Mouse (Mus musculus) heart, adult 2 months (tissue): ENCODE results near the gene Six3.

Source experiments
- CTCF ChIP-seq: fragments of 200-600 bp; IDR thresholded peaks from 2 replicates; pipeline ENCODE4 v1.8.1; 2022; ENCODE audit warnings: antibody characterized with exemption, mild to moderate bottlenecking, moderate library complexity
- EP300 ChIP-seq: fragments of 200-500 bp; IDR thresholded peaks from 2 replicates; pipeline ENCODE4 v1.6.1; 2011; ENCODE audit warnings: low read depth, low read length, control low read depth; ENCODE audit not compliant: insufficient read depth

DNA sequence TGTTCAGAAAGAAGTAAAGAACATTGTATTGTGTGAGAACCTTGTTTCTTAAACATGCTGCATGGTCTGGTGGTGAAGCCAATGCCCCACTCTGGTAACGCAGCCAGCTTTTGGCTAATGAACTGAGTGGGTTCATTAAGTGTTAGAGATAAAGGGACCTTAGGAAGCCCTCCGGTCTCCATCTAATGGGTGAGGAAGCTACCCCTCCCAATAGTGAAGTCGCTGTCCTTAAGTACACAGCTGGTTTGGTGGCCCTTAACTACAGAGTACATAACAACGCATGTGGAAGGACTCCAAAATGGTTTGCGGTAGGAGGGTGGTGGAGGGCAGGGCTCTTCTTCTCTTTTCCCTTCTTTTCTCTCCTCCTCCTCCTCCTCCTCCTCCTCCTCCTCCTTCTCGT lies 24.5 kb downstream of the Six3 start:
- TF ChIP-seq CTCF = no peak
- no peak for TF ChIP-seq EP300
